Mouse (Mus musculus): ENCODE measurements around the gene Sprr3.

DNA sequence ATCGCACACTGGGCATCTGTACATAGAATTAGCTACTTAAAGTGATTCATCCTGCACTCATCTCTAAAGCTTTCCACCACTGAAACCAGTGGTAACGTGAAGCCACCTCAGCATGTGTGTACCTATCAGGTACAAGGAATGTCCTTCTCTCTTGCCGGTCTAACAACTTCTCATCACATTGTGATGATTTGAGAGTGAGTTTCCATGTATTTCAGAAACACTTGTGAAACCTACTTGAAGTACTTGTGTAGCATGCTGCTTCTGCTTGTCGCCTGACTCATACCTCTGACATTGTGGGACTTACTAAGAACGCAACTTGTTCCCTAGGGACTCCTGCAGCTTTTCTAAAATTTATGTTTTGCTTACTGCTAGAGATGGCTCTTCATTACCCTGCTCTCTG, 3.4 kb downstream of the Sprr3 start:
- no peak for TF ChIP-seq CTCF (IDR thresholded peaks at IDR 0.05; ENCODE audit: low read depth)
- TF ChIP-seq EP300 (optimal IDR thresholded peaks at IDR 0.05) = no peak

Measured in stomach, postnatal 0 days (tissue).